Mouse (Mus musculus) heart, embryonic 15.5 days (tissue): ENCODE data around the gene Cdh20. TPM values are rescaled to one million over a fixed set of nuclear protein-coding genes. Genes with fewer than 3 reads are reported as not detected.

Experiments used
- ATAC-seq: fragments of 200-750 bp; cut with Nextera tagmentation; replicated peaks from 2 replicates; pipeline ENCODE4 v1.8.0; 2017; ENCODE audit warnings: low read depth, moderate TSS enrichment; ENCODE audit not compliant: insufficient number of reproducible peaks, insufficient read depth, low FRiP score
- H3K27ac ChIP-seq: fragments of 300-500 bp; sonication (generic); 2 replicates; pipeline ENCODE4 v1.5.1; 2015; ENCODE audit warnings: mild to moderate bottlenecking, inconsistent platforms
- H3K27me3 ChIP-seq: fragments of 300-500 bp; sonication (generic); 2 replicates; pipeline ENCODE4 v1.6.1; 2015; ENCODE audit warnings: inconsistent platforms
- H3K36me3 ChIP-seq: fragments of 300-500 bp; sonication (generic); 2 replicates; pipeline ENCODE4 v1.6.1; 2015; ENCODE audit warnings: mild to moderate bottlenecking, inconsistent platforms
- H3K4me1 ChIP-seq: fragments of 300-500 bp; sonication (generic); replicated peaks from 2 replicates; pipeline ENCODE4 v1.6.1; 2015; ENCODE audit warnings: inconsistent platforms
- H3K4me2 ChIP-seq: fragments of 300-500 bp; sonication (generic); 2 replicates; pipeline ENCODE4 v1.6.1; 2015; ENCODE audit warnings: inconsistent platforms, mild to moderate bottlenecking, moderate library complexity
- H3K4me3 ChIP-seq: fragments of 300-500 bp; sonication (generic); 2 replicates; pipeline ENCODE4 v1.5.1; 2015; ENCODE audit warnings: mild to moderate bottlenecking, inconsistent platforms
- H3K9ac ChIP-seq: fragments of 300-500 bp; sonication (generic); 2 replicates; pipeline ENCODE4 v1.6.1; 2015; ENCODE audit warnings: mild to moderate bottlenecking, inconsistent platforms
- H3K9me3 ChIP-seq: fragments of 300-500 bp; sonication (generic); replicated peaks from 2 replicates; pipeline ENCODE4 v1.6.1; 2016; ENCODE audit warnings: inconsistent platforms
- WGBS: fragments of 180-500 bp; shearing (Covaris S2); methylation state at CpG from one replicate; pipeline ENCODE4 v1.1.7; 2015; ENCODE audit warnings: mixed read lengths; 5-methylcytosine and 5-hydroxymethylcytosine counted together
- polyA plus RNA-seq: library from polyadenylated mRNA; unstranded; fragments of >200 nt; fragmentation: Nextera tagmentation; extraction: Ambion mirVana; gene quantifications from 2 replicates; pipeline ENCODE4 v1.2.1, GENCODE M21; 2015

The Cdh20 gene
- 1.1 and 1.3 TPM in 2 replicates for polyA plus RNA-seq

DNA sequence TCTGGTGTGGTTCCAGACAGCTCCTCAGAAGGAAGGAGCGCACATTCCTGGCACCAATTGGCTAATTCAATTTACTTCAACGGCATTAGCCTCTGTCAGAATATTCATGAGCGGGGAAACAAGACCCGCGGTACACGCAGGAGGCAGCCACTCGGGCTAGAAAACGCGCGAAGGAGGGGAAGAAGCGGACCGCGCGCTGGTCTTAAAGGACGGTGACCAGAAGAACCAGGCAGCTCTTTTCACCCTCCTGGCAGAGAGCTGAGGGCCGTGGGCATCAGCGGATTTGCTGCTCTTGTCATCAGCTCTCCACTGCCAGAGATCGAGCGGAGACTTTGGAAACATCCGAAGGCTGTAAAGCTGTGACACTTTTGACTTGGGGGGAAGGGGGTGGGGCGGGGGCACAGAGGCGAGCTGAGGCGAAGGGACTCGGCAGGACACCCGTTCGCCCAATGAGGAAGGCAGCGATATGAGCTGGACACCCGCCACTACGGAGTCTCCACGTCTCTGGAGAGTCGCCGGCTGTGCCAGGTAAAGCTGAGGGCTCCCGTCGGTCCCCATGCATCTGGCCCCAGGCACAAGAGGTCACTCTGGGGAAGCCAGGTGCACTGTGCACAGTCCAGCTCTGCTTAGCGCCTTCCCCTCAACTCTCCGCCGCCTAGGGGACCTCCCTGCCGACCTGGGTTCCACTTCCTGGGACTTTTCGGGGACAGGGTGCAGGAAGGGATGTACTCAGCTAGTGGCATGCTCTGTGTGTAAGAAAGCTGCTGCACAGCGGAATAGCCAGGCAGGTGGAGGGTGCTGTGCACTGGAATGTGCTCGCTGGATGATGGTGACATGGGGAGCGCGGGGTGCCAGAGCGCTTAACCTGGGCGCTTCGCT, at the start of gene Cdh20:
Gene Cdh20, plus strand, starts transcription at position 159 of the 879 bp plus-strand sequence.
- peak within 1 kb of the TSS; percentile 91 for H3K4me2 ChIP-seq
- 2% methylated on average over 46 of the region's 46 CpGs for WGBS

DNA sequence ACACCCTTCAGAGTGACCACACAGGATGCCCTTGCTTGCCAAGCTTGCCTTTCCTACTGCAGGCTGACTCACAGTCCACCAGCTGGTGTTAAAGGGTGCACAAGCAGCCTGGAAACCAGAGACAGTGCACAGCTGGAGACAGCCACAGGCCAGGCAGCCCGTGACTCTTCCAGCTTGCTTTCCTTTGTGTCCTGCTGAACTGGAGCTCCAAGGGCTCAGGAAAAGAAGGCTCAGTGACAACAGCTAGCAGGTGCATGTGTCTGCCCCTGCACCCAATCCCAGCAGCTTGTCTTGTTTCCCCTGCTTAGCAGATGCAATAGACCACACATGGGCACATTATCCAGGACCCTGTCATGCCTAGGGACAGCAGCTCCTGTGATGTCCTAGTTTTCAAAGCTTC, 21.5 kb upstream of the Cdh20 start:
- 14% methylated on average over 1 of the region's 1 CpGs for WGBS
- Histone ChIP-seq H3K9ac (no peak overlapping the region), H3K9me3 (no peaks in the 10 kb centered on the region), H3K27me3 (no peaks in the 10 kb centered on the region), H3K4me3 (no peak overlapping the region), H3K4me1 (peaks cover 7% of the 10 kb centered on the region), H3K27ac (no peak overlapping the region), H3K4me2 (no peak overlapping the region), H3K36me3 (no peaks in the 10 kb centered on the region)
- no peak for ATAC-seq

More for the DNA sequence above, at the start of gene Cdh20:
- Histone ChIP-seq H3K4me3 (peak within 1 kb of the TSS; percentile 63), H3K27me3 (0 out of 2 replicates have a peak, but pooled peaks cover 3% of the 10 kb centered on the region), H3K4me1 (peaks cover 18% of the 10 kb centered on the region), H3K36me3 (no peaks in the 10 kb centered on the region), H3K9me3 (no peaks in the 10 kb centered on the region), H3K9ac (peak within 1 kb of the TSS; percentile 47), H3K27ac (peak within 1 kb of the TSS; percentile 29)
- ATAC-seq, result peak; percentile 56

DNA sequence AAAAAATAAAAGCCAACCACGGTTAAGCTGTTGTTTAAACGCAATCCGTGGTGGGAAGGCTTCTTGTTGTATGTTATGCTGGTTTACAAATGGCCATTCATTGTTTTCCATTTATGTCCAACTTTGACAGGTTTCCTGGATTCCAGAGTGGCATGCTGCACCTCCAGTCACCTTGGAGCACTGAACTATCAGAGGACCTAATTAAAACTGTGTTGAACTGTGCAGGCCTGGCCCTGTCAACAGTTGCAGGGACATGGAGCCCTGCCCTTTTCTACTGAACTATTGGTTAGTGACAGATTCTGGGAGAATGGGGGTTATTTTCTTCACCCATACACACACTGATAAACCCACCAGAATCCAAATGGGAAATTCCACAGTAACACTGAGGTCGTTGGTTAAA, 20.9 kb upstream of the Cdh20 start:
- H3K4me3 ChIP-seq, result no peak overlapping the region
- no peaks in the 10 kb centered on the region for H3K27me3 ChIP-seq
- no peak for ATAC-seq
- no peak overlapping the region for H3K27ac ChIP-seq
- peaks cover 7% of the 10 kb centered on the region for H3K4me1 ChIP-seq
- H3K36me3 ChIP-seq, result no peaks in the 10 kb centered on the region
- H3K4me2 ChIP-seq, result no peak overlapping the region
- H3K9me3 ChIP-seq, result no peaks in the 10 kb centered on the region
- WGBS, result 54% methylated on average over 4 of the region's 4 CpGs
- no peak overlapping the region for H3K9ac ChIP-seq

DNA sequence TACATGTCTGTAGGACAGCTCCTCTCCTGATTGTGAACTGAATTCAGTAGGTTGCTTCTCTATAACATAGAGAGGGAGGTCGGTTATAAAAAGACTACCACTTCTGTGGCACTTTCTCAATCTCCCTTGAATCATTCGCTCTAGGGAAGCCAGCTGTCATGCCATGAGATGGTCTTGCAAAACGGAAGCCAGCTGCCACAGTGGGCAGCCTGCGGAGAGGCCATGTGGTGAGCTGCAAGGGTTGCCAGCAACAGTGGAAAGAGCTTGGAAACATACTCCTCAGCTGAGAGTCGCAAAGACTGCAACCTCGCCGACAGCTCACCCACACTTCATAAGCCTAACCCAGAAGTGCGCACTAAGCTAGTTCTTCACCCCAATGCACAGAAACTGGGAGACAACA, 13.8 kb upstream of the Cdh20 start:
- H3K4me2 ChIP-seq, result no peak overlapping the region
- no peaks in the 10 kb centered on the region for H3K9me3 ChIP-seq
- no peak overlapping the region for H3K4me3 ChIP-seq
- no peaks in the 10 kb centered on the region for H3K36me3 ChIP-seq
- H3K27me3 ChIP-seq, result no peaks in the 10 kb centered on the region
- no peak for ATAC-seq
- 51% methylated on average over 8 of the region's 8 CpGs for WGBS
- no peaks in the 10 kb centered on the region for H3K4me1 ChIP-seq
- H3K27ac ChIP-seq, result no peak overlapping the region
- H3K9ac ChIP-seq, result no peak overlapping the region

DNA sequence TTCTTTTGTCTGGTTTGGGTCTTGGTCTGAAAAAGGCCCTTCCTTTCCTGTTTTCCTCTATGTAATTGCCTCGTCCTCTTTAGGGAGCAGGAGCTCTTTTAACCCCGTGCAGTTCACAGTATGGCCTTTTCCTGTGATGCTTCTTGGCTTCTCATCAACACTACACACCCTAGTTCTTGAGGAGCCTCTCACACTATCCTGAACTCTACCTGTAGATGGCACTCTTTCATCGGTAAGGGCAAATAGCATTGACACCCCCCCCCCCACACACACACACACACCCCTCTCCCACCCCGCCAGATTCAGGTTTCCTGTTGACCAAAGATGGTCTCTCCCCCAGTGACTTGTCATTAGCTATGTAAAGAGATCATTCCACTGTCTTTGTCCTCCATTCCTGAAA, 12.4 kb upstream of the Cdh20 start:
- Histone ChIP-seq H3K9ac (no peak overlapping the region), H3K27ac (no peak overlapping the region), H3K4me3 (no peak overlapping the region), H3K36me3 (no peaks in the 10 kb centered on the region), H3K27me3 (no peaks in the 10 kb centered on the region), H3K9me3 (no peaks in the 10 kb centered on the region), H3K4me2 (no peak overlapping the region), H3K4me1 (no peaks in the 10 kb centered on the region)
- WGBS, result 28% methylated on average over 4 of the region's 4 CpGs
- ATAC-seq, result no peak

DNA sequence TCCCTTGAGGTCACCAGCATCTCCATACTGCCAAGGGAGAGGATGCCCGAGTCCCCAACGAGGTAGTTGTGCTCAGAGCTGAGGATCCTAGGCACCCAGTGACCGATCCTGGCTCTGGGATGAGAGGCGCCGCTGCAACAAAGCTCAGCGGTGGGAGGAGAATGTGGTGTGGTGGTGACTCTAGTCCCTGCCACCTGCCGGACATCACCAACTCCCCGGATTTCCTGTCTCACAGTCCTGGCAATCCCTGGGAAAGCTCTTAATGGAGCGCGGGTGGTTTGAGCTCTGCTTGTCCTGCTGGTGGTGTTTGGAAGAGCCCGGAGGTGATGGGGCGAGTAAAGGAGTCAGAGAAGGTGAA, 900 bp downstream of the Cdh20 start:
- Histone ChIP-seq H3K4me2 (peak overlapping the region; percentile 91), H3K27me3 (0 out of 2 replicates have a peak, but pooled peaks cover 3% of the 10 kb centered on the region), H3K27ac (peak overlapping the region; percentile 29), H3K4me3 (peak overlapping the region; percentile 63), H3K9ac (peak overlapping the region; percentile 47), H3K4me1 (peaks cover 18% of the 10 kb centered on the region), H3K36me3 (no peaks in the 10 kb centered on the region), H3K9me3 (no peaks in the 10 kb centered on the region)
- ATAC-seq, result peak; percentile 48
- under 1% methylated on average over 12 of the region's 12 CpGs for WGBS

DNA sequence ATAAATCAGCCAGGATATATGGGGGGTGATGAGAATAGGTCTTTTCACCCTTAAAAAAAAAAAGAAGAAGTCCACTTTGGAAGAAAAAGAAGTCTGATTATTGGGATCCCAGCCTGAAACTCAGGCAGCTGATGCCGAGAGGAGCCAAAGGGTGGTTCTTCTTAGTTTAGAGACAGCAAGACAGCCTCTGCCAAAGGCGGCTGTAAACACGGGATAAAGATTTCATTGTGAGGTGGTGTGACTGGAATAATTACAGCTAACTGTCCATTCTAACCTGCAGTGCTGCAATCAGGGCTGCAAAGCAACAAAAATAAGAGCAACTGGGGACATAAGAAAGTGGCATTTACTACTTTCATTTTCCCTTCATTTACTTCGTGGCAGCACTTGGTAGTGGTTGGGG, 3.6 kb downstream of the Cdh20 start:
- Histone ChIP-seq H3K27ac (no peak overlapping the region), H3K9ac (no peak overlapping the region), H3K4me3 (no peak overlapping the region), H3K9me3 (no peaks in the 10 kb centered on the region), H3K4me2 (no peak overlapping the region), H3K4me1 (peaks cover 18% of the 10 kb centered on the region), H3K27me3 (0 out of 2 replicates have a peak, but pooled peaks cover 3% of the 10 kb centered on the region), H3K36me3 (no peaks in the 10 kb centered on the region)
- WGBS, result 66% methylated on average over 4 of the region's 4 CpGs
- no peak for ATAC-seq

DNA sequence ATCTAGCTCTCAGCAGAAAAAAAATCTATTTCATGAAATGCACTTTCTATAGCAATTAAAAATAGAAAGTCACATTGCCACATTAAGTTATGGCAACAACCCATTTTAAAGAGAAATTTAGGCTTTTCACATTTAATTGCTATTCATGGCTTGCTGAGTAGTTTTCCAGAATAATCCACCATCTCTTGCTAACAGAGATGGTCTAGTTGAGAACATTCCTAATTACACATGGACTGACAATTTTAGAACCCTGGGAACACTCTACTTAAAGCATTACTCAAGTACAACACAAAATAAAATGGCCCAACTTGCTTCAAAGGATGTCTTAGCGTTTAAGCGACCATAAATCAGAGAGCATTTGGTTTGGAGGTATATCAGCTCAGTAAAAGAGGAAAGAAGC, 4.9 kb downstream of the Cdh20 start:
- H3K36me3 ChIP-seq, result no peaks in the 10 kb centered on the region
- H3K27me3 ChIP-seq, result 0 out of 2 replicates have a peak, but pooled peaks cover 3% of the 10 kb centered on the region
- 82% methylated on average over 2 of the region's 2 CpGs for WGBS
- H3K27ac ChIP-seq, result no peak overlapping the region
- H3K9me3 ChIP-seq, result no peaks in the 10 kb centered on the region
- H3K4me3 ChIP-seq, result no peak overlapping the region
- H3K9ac ChIP-seq, result no peak overlapping the region
- ATAC-seq, result no peak
- peaks cover 15% of the 10 kb centered on the region for H3K4me1 ChIP-seq
- no peak overlapping the region for H3K4me2 ChIP-seq

DNA sequence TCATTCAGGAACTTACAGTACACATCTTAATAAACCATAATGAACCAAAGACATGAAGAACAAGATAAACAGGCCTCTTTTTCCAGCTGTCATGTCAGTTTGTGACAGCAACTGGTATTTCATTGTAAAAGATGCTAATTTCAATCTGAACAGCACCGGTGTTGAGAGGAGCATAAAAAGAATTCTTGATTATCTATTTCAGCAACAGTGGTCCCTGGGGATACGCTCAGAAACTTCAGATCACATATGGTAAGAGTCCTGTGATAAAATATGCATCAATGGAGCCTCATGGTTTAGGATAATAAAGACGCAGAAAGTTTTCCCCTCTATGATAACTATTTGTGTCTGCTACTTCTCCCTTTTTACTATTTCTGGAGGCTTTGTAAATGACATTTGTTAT, 25.2 kb downstream of the Cdh20 start:
- Histone ChIP-seq H3K27ac (no peak overlapping the region), H3K9me3 (no peaks in the 10 kb centered on the region), H3K4me1 (peaks cover 5% of the 10 kb centered on the region; the same call in 1 of the 2 replicates), H3K4me2 (no peak overlapping the region), H3K36me3 (no peaks in the 10 kb centered on the region), H3K4me3 (no peak overlapping the region), H3K27me3 (no peaks in the 10 kb centered on the region), H3K9ac (no peak overlapping the region)
- no peak for ATAC-seq
- WGBS, result 79% methylated on average over 3 of the region's 3 CpGs

DNA sequence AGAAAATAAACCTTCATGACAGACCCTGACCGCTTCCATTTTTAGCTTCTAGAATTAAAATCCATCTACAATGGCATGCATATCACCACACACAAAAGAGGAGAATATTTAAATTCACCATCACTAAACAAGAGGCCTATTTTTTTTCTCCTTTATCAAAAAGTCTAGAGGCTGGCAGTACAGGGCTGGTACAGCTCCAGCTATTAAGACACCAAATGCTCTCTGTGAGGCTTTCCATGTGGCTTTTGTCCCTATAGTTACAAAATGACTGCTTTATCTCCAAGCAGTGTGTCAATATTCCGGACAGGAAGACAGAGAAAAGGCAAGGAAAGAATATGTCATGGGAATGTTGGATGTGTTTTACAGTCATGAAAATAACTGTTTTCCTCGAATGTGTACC, 27.8 kb downstream of the Cdh20 start:
- Histone ChIP-seq H3K9me3 (no peaks in the 10 kb centered on the region), H3K4me1 (peaks cover 5% of the 10 kb centered on the region; the same call in 1 of the 2 replicates), H3K27me3 (no peaks in the 10 kb centered on the region), H3K4me2 (no peak overlapping the region), H3K27ac (no peak overlapping the region), H3K36me3 (no peaks in the 10 kb centered on the region), H3K4me3 (no peak overlapping the region), H3K9ac (no peak overlapping the region)
- ATAC-seq, result 0 out of 2 replicates have a peak, but pooled peaks have one; percentile 14
- 57% methylated on average over 3 of the region's 3 CpGs for WGBS

DNA sequence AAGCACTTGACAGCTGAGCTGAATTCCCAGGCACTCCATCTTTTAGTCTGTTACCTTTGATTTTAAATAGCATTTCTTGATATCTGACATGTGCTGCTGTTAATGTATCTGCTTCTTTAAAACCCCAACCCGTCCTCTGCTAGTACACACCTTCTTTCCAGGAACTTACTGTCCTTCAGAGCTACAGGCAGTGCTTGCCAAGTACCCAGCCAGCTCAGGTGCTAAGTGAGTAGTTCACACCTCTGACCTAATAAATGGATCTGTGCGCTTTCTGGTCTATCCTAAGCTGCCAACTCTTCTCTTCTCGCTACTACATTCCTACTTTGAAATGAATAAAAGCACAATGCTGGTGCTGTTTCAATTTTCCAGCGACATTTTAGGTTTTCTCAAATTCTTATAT, 28.8 kb downstream of the Cdh20 start:
- H3K9ac ChIP-seq, result no peak overlapping the region
- H3K27ac ChIP-seq, result no peak overlapping the region
- no peak for ATAC-seq
- no peak overlapping the region for H3K4me3 ChIP-seq
- no peaks in the 10 kb centered on the region for H3K27me3 ChIP-seq
- H3K36me3 ChIP-seq, result no peaks in the 10 kb centered on the region
- H3K4me2 ChIP-seq, result no peak overlapping the region
- peaks cover 5% of the 10 kb centered on the region; the same call in 1 of the 2 replicates for H3K4me1 ChIP-seq
- H3K9me3 ChIP-seq, result no peaks in the 10 kb centered on the region
- WGBS, result 56% methylated on average over 4 of the region's 4 CpGs

DNA sequence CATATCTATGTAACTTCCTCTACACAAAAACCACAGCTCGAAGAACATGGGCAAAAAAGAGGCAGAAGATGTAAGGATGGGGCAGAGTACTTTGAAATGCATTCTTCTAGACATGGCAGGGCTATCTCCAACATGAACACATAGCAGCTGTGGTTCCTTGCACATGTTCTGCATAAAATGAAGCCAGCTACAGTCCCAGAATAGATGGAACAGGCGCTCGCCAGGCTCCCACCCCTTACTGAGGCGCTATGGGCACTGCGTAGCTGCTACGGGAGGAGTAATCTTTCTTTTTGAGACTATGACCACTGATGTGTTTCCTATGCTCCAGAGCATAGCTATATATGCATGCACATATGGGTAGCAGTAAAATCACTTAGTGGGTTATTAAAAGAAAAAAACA, 36.4 kb downstream of the Cdh20 start:
- Histone ChIP-seq H3K4me2 (no peak overlapping the region), H3K4me3 (no peak overlapping the region), H3K27ac (no peak overlapping the region), H3K4me1 (no peaks in the 10 kb centered on the region), H3K9me3 (no peaks in the 10 kb centered on the region), H3K9ac (no peak overlapping the region), H3K27me3 (no peaks in the 10 kb centered on the region), H3K36me3 (no peaks in the 10 kb centered on the region)
- WGBS, result 91% methylated on average over 6 of the region's 6 CpGs
- no peak for ATAC-seq
